Mouse (Mus musculus): ENCODE results near the gene Mtmr3. TPM values are rescaled to one million over a fixed set of nuclear protein-coding genes. Genes with fewer than 3 reads are reported as not detected.
"Not testable (repeated sequence)": the region's sequence is repeated elsewhere in the genome, so short reads cannot be mapped to it uniquely, and the experiment has no call there.

The Mtmr3 gene
- polyA plus RNA-seq, 1 experiment from 2014 or later = 39.9 TPM

- WGBS = 74% methylated on average over 2 of the region's 2 CpGs
- Histone ChIP-seq H3K4me2 (replicated peaks) (no peak overlapping the region), H3K27ac (no peak overlapping the region), H3K9ac (no peak overlapping the region), H3K27me3 (ENCODE audit: control insufficient read depth, insufficient read depth, low read length) (no peaks in the 10 kb centered on the region), H3K4me1 (replicated peaks; ENCODE audit: control insufficient read depth, insufficient read depth, low read length) (peaks cover 5% of the 10 kb centered on the region; the same call in 1 of the 2 replicates), H3K36me3 (replicated peaks; ENCODE audit: control insufficient read depth, insufficient read depth) (no peaks in the 10 kb centered on the region), H3K9me3 (ENCODE audit: control insufficient read depth, low read length) (no peaks in the 10 kb centered on the region), H3K4me3 (replicated peaks; ENCODE audit: low read length) (no peak overlapping the region)
- no peak for DNase-seq (ENCODE audit: low spot score)
- no peak for ATAC-seq (ENCODE audit: low FRiP score)
These were observed 16.0 kb downstream of the Mtmr3 start for GRCm38 (mm10) chr11:4578682-4579081.

- Histone ChIP-seq H3K4me2 (replicated peaks) (no peak overlapping the region), H3K4me3 (replicated peaks; ENCODE audit: low read length) (no peak overlapping the region), H3K9ac (no peak overlapping the region), H3K36me3 (replicated peaks; ENCODE audit: control insufficient read depth, insufficient read depth) (no peaks in the 10 kb centered on the region), H3K9me3 (ENCODE audit: control insufficient read depth, low read length) (no peaks in the 10 kb centered on the region), H3K4me1 (replicated peaks; ENCODE audit: control insufficient read depth, insufficient read depth, low read length) (peaks cover 5% of the 10 kb centered on the region; the same call in 1 of the 2 replicates), H3K27ac (no peak overlapping the region), H3K27me3 (ENCODE audit: control insufficient read depth, insufficient read depth, low read length) (no peaks in the 10 kb centered on the region)
- DNase-seq (ENCODE audit: low spot score) (no peak), ATAC-seq (ENCODE audit: low FRiP score) (no peak)
- 95% methylated on average over 2 of the region's 2 CpGs for WGBS
These were observed 17.6 kb downstream of the Mtmr3 start for GRCm38 (mm10) chr11:4577079-4577478.

GRCm38 (mm10) chr11:4576090-4576732 is 18.5 kb downstream of the Mtmr3 start:
- H3K27me3 ChIP-seq (ENCODE audit: control insufficient read depth, insufficient read depth, low read length); ATAC-seq (ENCODE audit: low FRiP score); H3K4me2 ChIP-seq (replicated peaks); H3K36me3 ChIP-seq (replicated peaks; ENCODE audit: control insufficient read depth, insufficient read depth); H3K27ac ChIP-seq; DNase-seq (ENCODE audit: low spot score); H3K4me3 ChIP-seq (replicated peaks; ENCODE audit: low read length); H3K9ac ChIP-seq; H3K9me3 ChIP-seq (ENCODE audit: control insufficient read depth, low read length); H3K4me1 ChIP-seq (replicated peaks; ENCODE audit: control insufficient read depth, insufficient read depth, low read length): not testable (repeated sequence)
- WGBS = 92% methylated on average over 2 of the region's 2 CpGs

GRCm38 (mm10) chr11:4571491-4571901 is 23.2 kb downstream of the Mtmr3 start:
- Histone ChIP-seq H3K36me3 (replicated peaks; ENCODE audit: control insufficient read depth, insufficient read depth) (no peaks in the 10 kb centered on the region), H3K27ac (no peak overlapping the region), H3K4me2 (replicated peaks) (no peak overlapping the region), H3K4me3 (replicated peaks; ENCODE audit: low read length) (no peak overlapping the region), H3K27me3 (ENCODE audit: control insufficient read depth, insufficient read depth, low read length) (no peaks in the 10 kb centered on the region), H3K9ac (no peak overlapping the region), H3K9me3 (ENCODE audit: control insufficient read depth, low read length) (no peaks in the 10 kb centered on the region), H3K4me1 (replicated peaks; ENCODE audit: control insufficient read depth, insufficient read depth, low read length) (peaks cover 5% of the 10 kb centered on the region; the same call in 1 of the 2 replicates)
- 76% methylated on average over 4 of the region's 4 CpGs for WGBS
- ATAC-seq (ENCODE audit: low FRiP score) (no peak), DNase-seq (ENCODE audit: low spot score) (no peak)

GRCm38 (mm10) chr11:4566333-4566732 is 28.3 kb downstream of the Mtmr3 start:
- no peaks in the 10 kb centered on the region for H3K4me1 ChIP-seq (replicated peaks; ENCODE audit: control insufficient read depth, insufficient read depth, low read length)
- H3K9me3 ChIP-seq (ENCODE audit: control insufficient read depth, low read length) = no peaks in the 10 kb centered on the region
- 98% methylated on average over 6 of the region's 6 CpGs for WGBS
- no peaks in the 10 kb centered on the region for H3K27me3 ChIP-seq (ENCODE audit: control insufficient read depth, insufficient read depth, low read length)
- H3K27ac ChIP-seq = no peak overlapping the region
- H3K4me3 ChIP-seq (replicated peaks; ENCODE audit: low read length) = no peak overlapping the region
- H3K4me2 ChIP-seq (replicated peaks) = no peak overlapping the region
- DNase-seq (ENCODE audit: low spot score) (no peak), ATAC-seq (ENCODE audit: low FRiP score) (no peak)
- no peaks in the 10 kb centered on the region for H3K36me3 ChIP-seq (replicated peaks; ENCODE audit: control insufficient read depth, insufficient read depth)
- no peak overlapping the region for H3K9ac ChIP-seq

- DNase-seq (ENCODE audit: low spot score) (no peak), ATAC-seq (ENCODE audit: low FRiP score) (no peak)
- H3K4me1 ChIP-seq (replicated peaks; ENCODE audit: control insufficient read depth, insufficient read depth, low read length) = no peaks in the 10 kb centered on the region
- no peaks in the 10 kb centered on the region for H3K9me3 ChIP-seq (ENCODE audit: control insufficient read depth, low read length)
- no peaks in the 10 kb centered on the region for H3K36me3 ChIP-seq (replicated peaks; ENCODE audit: control insufficient read depth, insufficient read depth)
- no peak overlapping the region for H3K27ac ChIP-seq
- H3K4me3 ChIP-seq (replicated peaks; ENCODE audit: low read length) = no peak overlapping the region
- WGBS = 86% methylated on average over 2 of the region's 2 CpGs
- no peaks in the 10 kb centered on the region for H3K27me3 ChIP-seq (ENCODE audit: control insufficient read depth, insufficient read depth, low read length)
- no peak overlapping the region for H3K4me2 ChIP-seq (replicated peaks)
- no peak overlapping the region for H3K9ac ChIP-seq
These were observed 29.1 kb downstream of the Mtmr3 start for GRCm38 (mm10) chr11:4565545-4565944.

- no peaks in the 10 kb centered on the region for H3K36me3 ChIP-seq (replicated peaks; ENCODE audit: control insufficient read depth, insufficient read depth)
- no peaks in the 10 kb centered on the region for H3K9me3 ChIP-seq (ENCODE audit: control insufficient read depth, low read length)
- ATAC-seq (ENCODE audit: low FRiP score) = no peak
- no peaks in the 10 kb centered on the region for H3K4me1 ChIP-seq (replicated peaks; ENCODE audit: control insufficient read depth, insufficient read depth, low read length)
- H3K4me3 ChIP-seq (replicated peaks; ENCODE audit: low read length) = no peak overlapping the region
- H3K9ac ChIP-seq = no peak overlapping the region
- H3K27me3 ChIP-seq (ENCODE audit: control insufficient read depth, insufficient read depth, low read length) = no peaks in the 10 kb centered on the region
- H3K4me2 ChIP-seq (replicated peaks) = no peak overlapping the region
- 86% methylated on average over 2 of the region's 2 CpGs for whole genome bisulfite sequencing
- H3K27ac ChIP-seq = no peak overlapping the region
- no peak for DNase-seq (ENCODE audit: low spot score)
These were observed 41.2 kb downstream of the Mtmr3 start for GRCm38 (mm10) chr11:4553274-4554063.

GRCm38 (mm10) chr11:4547569-4547968 is 47.1 kb downstream of the Mtmr3 start:
- Histone ChIP-seq H3K4me3 (replicated peaks; ENCODE audit: low read length) (no peak overlapping the region), H3K4me1 (replicated peaks; ENCODE audit: control insufficient read depth, insufficient read depth, low read length) (no peaks in the 10 kb centered on the region), H3K36me3 (replicated peaks; ENCODE audit: control insufficient read depth, insufficient read depth) (no peaks in the 10 kb centered on the region), H3K9ac (no peak overlapping the region), H3K9me3 (ENCODE audit: control insufficient read depth, low read length) (no peaks in the 10 kb centered on the region), H3K27ac (no peak overlapping the region), H3K27me3 (ENCODE audit: control insufficient read depth, insufficient read depth, low read length) (no peaks in the 10 kb centered on the region), H3K4me2 (replicated peaks) (no peak overlapping the region)
- DNase-seq (ENCODE audit: low spot score) = no peak
- WGBS = 95% methylated on average over 4 of the region's 4 CpGs
- ATAC-seq (ENCODE audit: low FRiP score) = no peak

GRCm38 (mm10) chr11:4545976-4546375 is 48.7 kb downstream of the Mtmr3 start:
- ATAC-seq (ENCODE audit: low FRiP score) = no peak
- Histone ChIP-seq H3K27ac (no peak overlapping the region), H3K9me3 (ENCODE audit: control insufficient read depth, low read length) (no peaks in the 10 kb centered on the region), H3K4me1 (replicated peaks; ENCODE audit: control insufficient read depth, insufficient read depth, low read length) (no peaks in the 10 kb centered on the region), H3K4me2 (replicated peaks) (no peak overlapping the region), H3K9ac (no peak overlapping the region), H3K36me3 (replicated peaks; ENCODE audit: control insufficient read depth, insufficient read depth) (no peaks in the 10 kb centered on the region), H3K27me3 (ENCODE audit: control insufficient read depth, insufficient read depth, low read length) (no peaks in the 10 kb centered on the region), H3K4me3 (replicated peaks; ENCODE audit: low read length) (no peak overlapping the region)
- WGBS = 78% methylated on average over 3 of the region's 3 CpGs
- DNase-seq (ENCODE audit: low spot score) = no peak

All from hindbrain, embryonic 14.5 days (tissue).